Mouse (Mus musculus): ENCODE data around the gene Fam43b. TPM values are rescaled to one million over a fixed set of nuclear protein-coding genes. Genes with fewer than 3 reads are reported as not detected.
A peak's percentile ranks its signal among the peaks of the same experiment; 100 is the strongest.

Gene Fam43b
- polyA plus RNA-seq, 1 experiment from 2014 or later = not detected

- H3K4me3 ChIP-seq (replicated peaks) = no peak overlapping the region
- no peak for ATAC-seq (ENCODE audit: insufficient read depth, low FRiP score, low read depth)
- no peak overlapping the region for H3K9ac ChIP-seq
- no peak overlapping the region for H3K4me2 ChIP-seq
- 0 out of 2 replicates have a peak, but pooled peaks cover 3% of the 10 kb centered on the region for H3K27me3 ChIP-seq (replicated peaks)
- H3K36me3 ChIP-seq = no peaks in the 10 kb centered on the region
- no peak overlapping the region for H3K27ac ChIP-seq
- H3K4me1 ChIP-seq = peaks cover 3% of the 10 kb centered on the region; the same call in 1 of the 2 replicates
- WGBS = 60% methylated on average over 5 of the region's 5 CpGs
- H3K9me3 ChIP-seq = no peaks in the 10 kb centered on the region
These were observed 20.1 kb upstream of the Fam43b start for GRCm38 (mm10) chr4:138416414-138416813.

- H3K4me2 ChIP-seq = no peak overlapping the region
- H3K9ac ChIP-seq = no peak overlapping the region
- 63% methylated on average over 3 of the region's 3 CpGs for WGBS
- H3K27me3 ChIP-seq (replicated peaks) = peaks cover 3% of the 10 kb centered on the region; the same call in 1 of the 2 replicates
- H3K27ac ChIP-seq = no peak overlapping the region
- peaks cover 3% of the 10 kb centered on the region; the same call in 1 of the 2 replicates for H3K4me1 ChIP-seq
- no peak for ATAC-seq (ENCODE audit: insufficient read depth, low FRiP score, low read depth)
- no peaks in the 10 kb centered on the region for H3K36me3 ChIP-seq
- H3K9me3 ChIP-seq = no peaks in the 10 kb centered on the region
- H3K4me3 ChIP-seq (replicated peaks) = no peak overlapping the region
These were observed 19.7 kb upstream of the Fam43b start for GRCm38 (mm10) chr4:138415991-138416390.

GRCm38 (mm10) chr4:138414725-138415124, 18.4 kb upstream of the Fam43b start:
- Histone ChIP-seq H3K9ac (no peak overlapping the region), H3K27ac (no peak overlapping the region), H3K4me1 (peaks cover 3% of the 10 kb centered on the region; the same call in 1 of the 2 replicates), H3K27me3 (replicated peaks) (peaks cover 4% of the 10 kb centered on the region; the same call in 1 of the 2 replicates), H3K9me3 (no peaks in the 10 kb centered on the region), H3K4me3 (replicated peaks) (no peak overlapping the region), H3K4me2 (no peak overlapping the region), H3K36me3 (no peaks in the 10 kb centered on the region)
- WGBS = 21% methylated on average over 6 of the region's 6 CpGs
- ATAC-seq (ENCODE audit: insufficient read depth, low FRiP score, low read depth) = no peak

DNA sequence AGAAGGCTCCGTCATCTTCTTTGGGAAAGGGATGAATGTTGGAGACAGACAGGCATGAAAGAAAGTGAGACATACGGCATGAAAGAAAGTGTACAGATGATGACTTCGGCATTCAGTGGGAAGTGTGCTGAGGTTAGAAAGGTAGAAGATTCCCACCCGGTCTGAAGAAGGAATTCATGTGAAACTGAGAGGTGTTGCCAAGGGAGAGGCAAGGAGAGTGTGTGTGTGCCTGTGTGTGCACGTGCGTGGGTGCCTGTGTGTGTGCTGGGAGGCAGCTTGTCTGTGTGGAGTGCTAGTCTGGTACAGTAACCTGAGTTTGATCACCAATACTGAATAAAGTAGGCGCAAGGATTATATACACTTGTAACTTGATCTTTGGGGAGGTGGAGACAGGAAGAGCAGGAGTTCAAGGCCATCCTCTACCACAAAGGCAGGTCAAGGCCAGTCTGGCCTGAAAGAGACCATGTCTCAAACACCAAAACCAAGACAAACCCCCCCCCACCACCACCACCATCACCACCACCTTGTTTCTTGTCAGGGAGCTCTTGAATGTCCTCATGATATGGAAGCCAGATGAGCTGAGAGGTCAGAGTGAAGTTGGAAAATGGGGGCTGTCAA, 15.3 kb upstream of the Fam43b start:
- H3K27ac ChIP-seq = no peak overlapping the region
- peaks cover 3% of the 10 kb centered on the region; the same call in 1 of the 2 replicates for H3K4me1 ChIP-seq
- H3K9me3 ChIP-seq = no peaks in the 10 kb centered on the region
- no peak for ATAC-seq (ENCODE audit: insufficient read depth, low FRiP score, low read depth)
- no peaks in the 10 kb centered on the region for H3K36me3 ChIP-seq
- H3K27me3 ChIP-seq (replicated peaks) = peaks cover 2% of the 10 kb centered on the region; the same call in 1 of the 2 replicates
- no peak overlapping the region for H3K4me2 ChIP-seq
- no peak overlapping the region for H3K9ac ChIP-seq
- WGBS = 37% methylated on average over 7 of the region's 7 CpGs
- no peak overlapping the region for H3K4me3 ChIP-seq (replicated peaks)

DNA sequence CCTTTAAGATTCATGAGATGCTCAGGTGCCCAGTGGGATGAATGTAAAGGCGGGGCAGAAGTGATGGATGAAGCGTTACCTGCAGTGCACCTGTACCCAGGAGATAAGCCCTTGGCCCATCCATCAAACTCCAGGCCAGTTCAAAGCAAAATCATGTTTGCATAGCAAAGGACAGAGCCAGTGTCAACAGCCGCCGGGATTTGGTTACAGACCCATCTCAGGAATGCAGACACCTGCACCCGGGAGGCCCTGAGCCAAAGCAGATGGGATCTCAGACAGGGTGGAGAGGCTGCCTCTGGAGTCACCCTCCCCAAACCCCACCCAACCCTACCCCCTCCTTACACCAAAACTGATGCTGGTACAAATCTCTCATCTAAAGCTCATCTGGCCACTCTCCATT, 14.7 kb upstream of the Fam43b start:
- Histone ChIP-seq H3K4me2 (no peak overlapping the region), H3K9me3 (no peaks in the 10 kb centered on the region), H3K9ac (no peak overlapping the region), H3K27me3 (replicated peaks) (peaks cover 2% of the 10 kb centered on the region; the same call in 1 of the 2 replicates), H3K4me3 (replicated peaks) (no peak overlapping the region), H3K27ac (no peak overlapping the region), H3K4me1 (peaks cover 3% of the 10 kb centered on the region; the same call in 1 of the 2 replicates), H3K36me3 (no peaks in the 10 kb centered on the region)
- 9% methylated on average over 5 of the region's 5 CpGs for WGBS
- ATAC-seq (ENCODE audit: insufficient read depth, low FRiP score, low read depth) = no peak

DNA sequence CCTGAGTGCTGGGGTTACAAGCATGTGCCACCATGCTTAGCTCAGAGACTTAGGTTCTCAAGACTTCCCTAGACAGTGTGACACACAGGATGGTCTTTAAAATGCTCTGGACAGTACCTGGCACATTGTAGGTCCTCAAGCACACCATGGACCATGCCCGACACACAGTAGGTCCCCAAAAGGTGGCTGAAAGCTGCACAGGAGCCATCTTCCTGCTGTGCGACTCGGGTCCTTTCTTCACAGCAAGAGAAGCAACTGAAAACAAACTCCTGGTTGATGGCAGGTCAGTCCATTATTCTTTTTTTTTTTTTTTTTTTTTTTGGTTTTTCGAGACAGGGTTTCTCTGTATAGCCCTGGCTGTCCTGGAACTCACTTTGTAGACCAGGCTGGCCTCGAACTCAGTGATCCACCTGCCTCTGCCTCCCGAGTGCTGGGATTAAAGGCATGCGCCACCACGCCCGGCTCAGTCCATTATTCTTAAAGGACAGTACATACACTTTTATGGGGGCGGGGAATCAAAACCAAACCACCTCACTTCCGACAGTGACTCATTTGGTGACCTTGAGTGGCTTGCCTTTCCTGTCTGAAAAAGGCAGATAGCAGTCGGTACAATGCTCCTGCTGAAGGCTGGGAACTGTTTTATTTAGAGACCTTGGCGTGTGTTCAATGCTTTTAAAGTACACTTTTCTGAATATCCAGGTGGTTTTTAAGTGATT, 11.3 kb upstream of the Fam43b start:
- H3K36me3 ChIP-seq = no peaks in the 10 kb centered on the region
- no peak overlapping the region for H3K9ac ChIP-seq
- peak overlapping the region; percentile 48 for H3K27ac ChIP-seq
- peaks cover 2% of the 10 kb centered on the region; the same call in 1 of the 2 replicates for H3K27me3 ChIP-seq (replicated peaks)
- H3K4me1 ChIP-seq = no peaks in the 10 kb centered on the region
- 55% methylated on average over 12 of the region's 13 CpGs for WGBS
- 0 out of 2 replicates have a peak, but pooled peaks have one; percentile 43 for ATAC-seq (ENCODE audit: insufficient read depth, low FRiP score, low read depth)
- no peaks in the 10 kb centered on the region for H3K9me3 ChIP-seq
- H3K4me2 ChIP-seq = no peak overlapping the region
- no peak overlapping the region for H3K4me3 ChIP-seq (replicated peaks)

- Histone ChIP-seq H3K27ac (no peak overlapping the region), H3K4me1 (no peaks in the 10 kb centered on the region), H3K9me3 (no peaks in the 10 kb centered on the region), H3K9ac (no peak overlapping the region), H3K27me3 (replicated peaks) (no peaks in the 10 kb centered on the region), H3K4me3 (replicated peaks) (no peak overlapping the region), H3K36me3 (no peaks in the 10 kb centered on the region), H3K4me2 (no peak overlapping the region)
- ATAC-seq (ENCODE audit: insufficient read depth, low FRiP score, low read depth) = no peak
- WGBS = 6% methylated on average over 2 of the region's 2 CpGs
These were observed 8.5 kb upstream of the Fam43b start for GRCm38 (mm10) chr4:138404806-138405205.

GRCm38 (mm10) chr4:138396711-138397110, 383 bp upstream of the Fam43b start:
- no peak for ATAC-seq (ENCODE audit: insufficient read depth, low FRiP score, low read depth)
- Histone ChIP-seq H3K4me2 (peak overlapping the region; percentile 72), H3K27ac (no peak overlapping the region), H3K36me3 (no peaks in the 10 kb centered on the region), H3K4me3 (replicated peaks) (peak overlapping the region; percentile 37), H3K9ac (no peak overlapping the region), H3K27me3 (replicated peaks) (peaks cover 55% of the 10 kb centered on the region), H3K4me1 (peaks cover 15% of the 10 kb centered on the region), H3K9me3 (no peaks in the 10 kb centered on the region)
- 8% methylated on average over 8 of the region's 8 CpGs for WGBS

GRCm38 (mm10) chr4:138395087-138395970, 999 bp downstream of the Fam43b start:
- under 1% methylated on average over 93 of the region's 103 CpGs for WGBS

GRCm38 (mm10) chr4:138393703-138394102, 2.6 kb downstream of the Fam43b start:
- Histone ChIP-seq H3K9ac (no peak overlapping the region), H3K9me3 (no peaks in the 10 kb centered on the region), H3K27ac (no peak overlapping the region), H3K4me2 (no peak overlapping the region), H3K4me3 (replicated peaks) (no peak overlapping the region), H3K27me3 (replicated peaks) (peaks cover 55% of the 10 kb centered on the region), H3K36me3 (no peaks in the 10 kb centered on the region), H3K4me1 (peaks cover 15% of the 10 kb centered on the region)
- WGBS = 58% methylated on average over 7 of the region's 7 CpGs
- ATAC-seq (ENCODE audit: insufficient read depth, low FRiP score, low read depth) = no peak

More at GRCm38 (mm10) chr4:138395087-138395970, 999 bp downstream of the Fam43b start:
- Histone ChIP-seq H3K9ac (no peak overlapping the region), H3K4me2 (peak overlapping the region; percentile 72), H3K27me3 (replicated peaks) (peaks cover 55% of the 10 kb centered on the region), H3K4me1 (peaks cover 15% of the 10 kb centered on the region), H3K27ac (no peak overlapping the region), H3K9me3 (no peaks in the 10 kb centered on the region), H3K4me3 (replicated peaks) (peak overlapping the region; percentile 37), H3K36me3 (no peaks in the 10 kb centered on the region)
- no peak for ATAC-seq (ENCODE audit: insufficient read depth, low FRiP score, low read depth)

DNA sequence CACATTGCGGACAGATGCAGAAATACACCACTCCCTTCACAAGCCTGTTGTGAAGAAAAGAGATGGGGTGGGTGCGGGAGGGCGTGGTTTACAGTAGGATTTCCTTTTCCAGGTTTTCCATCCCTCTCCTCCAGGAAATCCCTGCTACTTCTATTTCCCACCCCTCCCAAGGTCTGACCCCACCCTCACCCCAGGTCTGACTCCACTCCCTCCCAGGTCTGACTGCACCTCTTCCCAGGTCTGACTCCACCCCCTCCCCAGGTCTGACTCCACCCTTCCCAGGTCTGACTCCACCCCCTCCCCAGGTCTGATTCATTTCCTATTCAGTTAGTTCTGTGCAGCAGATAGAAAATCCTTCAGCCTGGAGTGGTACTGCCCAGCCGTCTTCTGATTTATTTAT, 12.5 kb downstream of the Fam43b start:
- Histone ChIP-seq H3K9ac (no peak overlapping the region), H3K27me3 (replicated peaks) (0 out of 2 replicates have a peak, but pooled peaks cover 5% of the 10 kb centered on the region), H3K27ac (no peak overlapping the region), H3K4me1 (no peaks in the 10 kb centered on the region), H3K4me2 (no peak overlapping the region), H3K9me3 (no peaks in the 10 kb centered on the region), H3K36me3 (no peaks in the 10 kb centered on the region), H3K4me3 (replicated peaks) (no peak overlapping the region)
- 38% methylated on average over 4 of the region's 4 CpGs for WGBS
- ATAC-seq (ENCODE audit: insufficient read depth, low FRiP score, low read depth) = peak; percentile 66
